Mouse (Mus musculus): ENCODE measurements around the gene Mpdz.

The Mpdz gene

DNA sequence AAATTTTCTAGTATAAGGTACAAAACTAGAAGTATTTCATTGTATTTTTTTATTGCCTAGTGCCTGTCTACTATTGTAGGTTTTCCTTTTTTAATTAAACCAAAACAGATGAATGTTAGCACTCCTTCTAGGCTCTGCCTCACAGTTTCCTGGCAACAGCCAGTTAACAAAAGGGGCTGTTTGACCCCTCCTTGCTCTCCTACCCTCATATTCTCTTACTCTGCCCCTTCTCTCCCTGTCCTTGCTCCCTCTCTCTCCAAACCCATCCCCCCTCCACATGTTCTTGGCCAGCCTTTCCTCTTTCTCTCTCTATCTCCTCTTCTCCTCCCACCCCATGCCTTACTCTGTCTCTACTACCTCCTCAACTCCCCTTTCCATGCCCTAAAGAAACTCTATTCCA lies 53.4 kb downstream of the Mpdz start:
- no peak for DNase-seq

DNA sequence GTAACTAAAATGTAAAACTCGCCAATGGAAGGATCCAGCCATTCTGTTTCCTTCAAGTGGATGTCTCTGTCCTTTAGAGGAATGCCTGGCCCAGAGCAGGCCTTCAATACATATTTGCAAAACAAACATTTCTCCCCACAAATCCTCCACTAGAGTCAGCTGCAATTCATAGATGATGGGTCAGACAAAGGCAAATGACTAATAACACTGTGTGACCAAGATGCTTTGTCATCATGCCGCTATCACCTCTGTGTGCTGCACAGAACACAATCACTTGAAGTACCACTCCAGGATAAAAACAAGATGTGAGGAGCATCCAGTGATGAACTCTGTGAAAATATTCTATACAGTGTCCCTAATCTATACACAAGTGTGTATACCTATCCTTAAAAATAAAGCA lies 55.0 kb downstream of the Mpdz start:
- no peak for DNase-seq

DNA sequence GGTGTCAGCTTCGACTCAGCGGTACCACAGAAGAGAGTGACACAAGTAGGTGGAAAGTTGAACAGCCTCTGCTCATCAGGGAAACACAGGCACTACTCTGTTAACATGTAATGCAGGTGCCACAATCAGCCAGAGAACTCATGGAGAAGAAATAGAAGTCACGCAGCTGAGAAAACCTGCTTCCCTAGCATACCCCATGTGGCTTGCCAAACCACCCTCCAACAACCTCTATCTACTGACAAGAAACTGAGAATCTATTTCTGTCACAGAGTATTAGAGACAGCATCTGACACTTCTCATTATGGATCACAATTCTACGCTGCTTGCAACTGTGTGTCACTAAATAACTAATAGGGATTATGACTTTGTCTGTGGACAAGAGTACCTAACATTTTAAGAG lies 70.3 kb downstream of the Mpdz start:
- DNase-seq = no peak

DNA sequence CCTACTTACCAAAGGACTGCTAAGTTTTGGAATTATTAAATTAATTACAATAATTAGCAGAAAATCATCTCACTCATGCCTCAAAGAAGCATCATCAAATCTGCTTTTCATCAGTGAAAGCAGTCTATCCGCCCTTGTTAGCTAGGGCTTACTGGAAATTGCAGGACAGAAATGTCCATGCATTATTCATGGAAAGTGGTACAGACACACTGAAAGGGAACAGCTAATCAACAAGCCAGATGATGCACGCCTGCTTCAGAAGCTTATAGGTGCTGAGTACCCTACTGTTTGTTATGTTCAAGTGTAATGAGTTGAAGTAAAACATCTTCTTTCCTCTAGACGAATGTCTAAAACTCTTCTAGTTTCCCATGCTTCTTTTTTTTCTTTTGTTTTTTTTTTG lies 91.2 kb downstream of the Mpdz start:
- DNase-seq = no peak

DNA sequence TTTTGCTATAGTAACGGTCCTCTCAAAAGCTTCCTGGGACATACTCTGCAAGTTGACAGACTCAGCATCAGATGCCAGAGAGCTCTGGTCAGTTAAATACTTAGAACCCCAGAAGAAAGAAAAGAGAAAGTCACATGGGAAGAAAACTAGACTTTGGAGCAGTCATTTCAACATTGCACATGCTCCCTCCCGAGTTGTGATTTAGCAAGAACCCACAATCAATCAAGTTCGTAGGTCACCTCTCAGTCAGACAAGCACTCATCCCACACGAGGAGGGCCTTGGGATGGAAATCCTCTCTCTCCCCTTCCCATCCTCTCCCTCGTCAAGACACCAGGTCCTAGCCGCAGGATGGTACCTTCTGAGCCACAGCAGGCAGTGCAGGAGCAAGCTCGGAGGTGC lies 94.0 kb downstream of the Mpdz start:
- no peak for DNase-seq

DNA sequence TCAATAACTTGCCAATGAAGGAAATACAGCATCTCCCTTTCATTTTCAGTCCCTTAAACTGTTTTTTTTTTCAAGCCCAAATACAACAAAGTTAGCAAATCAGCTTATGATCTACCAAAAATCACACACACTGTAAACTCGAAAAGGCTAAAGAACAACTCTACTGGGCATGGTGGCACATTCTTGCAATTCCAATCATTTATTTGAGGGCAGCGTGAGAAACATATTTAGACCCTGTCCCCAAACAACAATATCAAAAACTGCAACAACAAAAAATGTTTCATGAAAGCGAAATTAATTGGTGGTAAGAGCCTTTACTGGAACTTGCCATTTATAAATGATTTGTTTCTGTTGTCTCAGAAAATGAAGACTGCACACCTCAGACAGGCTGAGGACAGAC lies 97.5 kb downstream of the Mpdz start:
- DNase-seq = no peak

DNA sequence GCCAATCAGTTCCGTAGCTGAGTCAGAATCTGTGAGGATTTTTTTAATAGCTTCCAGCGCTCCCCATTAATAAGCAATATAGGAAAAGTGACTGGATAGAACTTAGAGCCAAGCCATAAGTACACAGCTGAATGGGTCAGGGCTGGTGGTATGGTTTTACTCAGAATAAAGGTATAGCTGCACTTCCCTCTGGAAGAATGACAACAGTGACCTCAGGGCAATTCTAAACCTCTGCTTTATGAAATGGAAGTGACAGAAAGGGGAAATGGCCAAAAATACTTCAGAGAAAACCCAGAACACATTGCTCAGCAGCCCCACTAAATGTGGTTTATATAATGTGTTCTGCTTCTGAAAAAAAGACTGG lies 109.0 kb downstream of the Mpdz start:
- DNase-seq = no peak

DNA sequence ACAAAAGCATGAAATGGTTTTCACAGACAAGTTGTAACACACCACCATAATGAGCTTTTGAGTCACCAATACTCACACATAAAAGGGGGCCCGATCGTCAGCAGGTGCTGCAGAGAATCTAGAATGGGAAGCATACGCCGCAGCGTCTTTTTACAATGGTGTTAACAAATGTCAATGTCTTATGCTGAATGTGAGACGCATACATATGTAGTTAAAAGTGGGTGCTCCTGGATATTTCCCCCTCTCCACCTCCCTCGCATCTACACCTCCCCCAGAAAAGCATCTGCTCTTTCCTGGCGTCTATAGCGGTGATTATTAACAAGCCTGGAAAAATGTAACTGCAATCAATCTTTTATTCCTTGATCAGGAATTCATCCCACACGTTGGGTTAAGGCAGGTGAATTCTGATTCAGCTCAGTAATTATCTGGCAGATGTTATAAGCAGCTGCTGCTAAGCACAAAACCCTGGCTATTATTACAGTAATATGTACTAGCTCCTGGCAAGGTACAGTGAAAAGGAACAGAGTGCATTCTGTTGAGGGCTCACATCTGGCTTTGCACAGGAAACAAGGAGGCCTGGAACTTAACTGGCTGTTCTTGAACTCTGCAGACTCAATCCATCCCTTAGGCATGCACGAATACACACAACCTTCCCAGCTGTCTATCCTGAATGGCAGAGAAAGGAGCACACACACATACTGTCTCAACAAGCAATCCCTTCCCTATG lies 109.6 kb downstream of the Mpdz start:
- DNase-seq = no peak

DNA sequence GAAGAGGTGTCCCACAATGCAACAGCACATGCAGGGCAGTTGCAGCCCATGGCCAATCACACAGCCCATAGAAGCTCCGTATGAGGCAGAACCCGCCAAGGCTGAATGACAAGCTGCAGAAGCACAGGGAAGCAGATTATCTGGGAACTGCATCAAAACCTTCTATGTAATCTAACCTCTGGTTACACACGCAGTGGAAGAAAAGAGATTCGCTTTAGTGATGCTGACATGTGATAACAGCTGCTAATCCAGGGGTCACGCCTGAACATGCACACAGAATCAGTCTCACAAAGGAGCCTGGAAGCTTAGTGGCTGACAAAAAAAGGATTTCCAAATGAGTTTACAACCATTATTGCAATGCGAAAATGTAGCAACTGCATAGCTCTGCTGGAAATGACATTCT lies 110.2 kb downstream of the Mpdz start:
- DNase-seq = no peak

DNA sequence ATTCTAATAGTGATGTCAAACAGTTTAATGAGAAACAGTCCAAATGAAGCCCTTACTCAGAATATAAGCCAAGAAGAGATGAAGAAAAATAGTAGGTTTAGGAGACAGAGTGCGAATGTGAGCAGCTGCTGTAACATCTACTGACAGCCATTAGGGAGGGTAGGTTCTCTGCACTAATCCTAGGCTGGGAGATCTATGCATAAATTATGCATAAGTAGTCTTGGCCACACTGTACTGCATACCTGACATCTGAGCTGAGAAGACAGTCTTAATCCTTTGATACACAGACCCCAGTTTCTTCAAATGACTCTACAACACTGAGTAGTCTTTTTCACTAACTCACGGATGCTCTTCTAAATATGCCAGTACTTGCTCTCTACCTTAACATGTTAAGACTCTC lies 114.9 kb downstream of the Mpdz start:
- DNase-seq = no peak

DNA sequence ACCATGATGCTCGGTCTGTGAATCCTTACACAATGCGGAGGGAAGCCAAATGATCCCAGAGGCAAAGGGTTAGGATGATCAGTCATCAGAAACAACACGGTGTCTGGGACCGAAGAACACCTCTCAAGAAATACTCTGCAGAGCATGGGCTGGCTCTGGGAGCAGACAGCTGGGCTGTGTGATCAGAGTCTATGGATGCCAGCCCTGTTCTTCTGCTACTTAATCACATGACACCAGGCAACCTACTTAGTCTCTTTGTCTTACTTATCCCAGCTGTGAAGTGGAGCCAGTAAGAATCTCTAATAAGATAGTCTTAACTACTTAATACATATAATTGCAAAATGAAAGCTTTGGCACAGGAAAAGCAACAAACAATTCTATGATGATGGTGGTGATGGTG lies 118.8 kb downstream of the Mpdz start:
- DNase-seq = no peak

DNA sequence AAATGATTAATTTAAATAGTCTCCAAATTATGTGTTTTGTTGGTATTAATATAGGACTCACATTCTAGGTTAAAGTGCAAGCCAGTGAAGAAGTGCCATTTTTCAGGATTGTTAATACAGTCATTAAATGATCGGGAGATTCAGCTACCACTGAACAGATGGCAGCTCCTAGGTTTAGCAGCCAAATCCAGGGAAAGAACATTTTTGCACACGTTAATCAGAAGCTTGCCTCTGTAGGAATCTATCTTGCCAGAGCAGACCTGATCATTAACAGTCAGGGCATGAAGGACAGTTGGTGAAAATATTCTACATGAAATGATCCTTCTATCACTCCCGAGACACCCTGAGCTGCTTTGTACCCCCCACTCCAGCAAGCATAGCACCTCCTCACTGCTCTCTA lies 120.4 kb downstream of the Mpdz start:
- no peak for DNase-seq

DNA sequence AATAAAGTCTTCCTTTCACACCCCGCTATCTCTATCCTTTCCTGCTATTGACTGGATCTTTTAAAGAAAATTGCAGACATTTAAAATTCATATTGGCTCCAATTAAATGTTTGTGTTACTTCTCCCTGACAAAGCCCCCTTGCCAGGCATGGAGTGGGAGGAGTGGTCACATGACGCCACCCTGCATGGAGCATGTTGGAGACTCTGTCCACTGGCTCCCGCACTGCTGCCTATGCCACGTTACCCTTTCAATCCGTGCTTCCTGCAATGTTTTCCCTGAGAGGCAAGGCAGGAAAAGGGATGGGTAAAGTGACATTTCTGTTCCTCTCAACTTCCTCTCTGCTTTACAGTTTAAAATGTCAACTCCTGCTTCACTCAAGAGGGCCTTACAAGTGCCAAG lies 128.0 kb downstream of the Mpdz start:
- peak; percentile 20 for DNase-seq

DNA sequence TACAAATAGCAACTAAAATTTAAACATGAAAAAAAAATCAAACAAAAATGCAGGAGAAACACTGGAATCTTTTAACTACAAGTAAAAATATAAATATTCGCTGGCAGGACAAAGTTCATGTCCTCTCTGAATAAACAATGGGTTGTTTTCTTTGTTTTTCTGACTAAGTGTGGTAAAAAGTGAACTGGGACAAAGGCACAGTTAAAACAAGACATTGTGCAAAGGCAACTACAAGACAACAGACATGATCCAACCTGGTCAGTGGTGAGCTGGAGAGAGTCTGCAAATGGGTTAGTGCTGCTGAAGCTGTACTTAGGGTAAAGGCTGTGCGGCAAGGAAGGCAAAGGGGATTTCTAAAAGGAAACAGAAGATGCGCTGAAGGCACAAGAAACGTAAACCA lies 129.4 kb downstream of the Mpdz start:
- DNase-seq = no peak

DNA sequence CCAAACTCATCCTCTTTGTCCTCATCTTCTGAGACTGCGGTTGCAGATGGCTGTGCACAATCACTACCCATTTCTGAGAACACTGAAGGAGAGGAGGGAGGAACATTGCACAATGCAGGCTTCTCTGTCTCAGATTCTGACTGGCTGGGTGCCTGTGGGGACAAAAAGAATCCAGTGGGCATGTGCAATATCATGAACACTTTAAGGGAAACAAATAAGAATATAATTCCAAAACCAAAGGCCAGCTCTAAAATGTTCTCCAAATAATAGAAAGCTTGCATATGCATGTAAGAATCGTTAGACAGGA lies 132.5 kb downstream of the Mpdz start:
- no peak for DNase-seq

DNA sequence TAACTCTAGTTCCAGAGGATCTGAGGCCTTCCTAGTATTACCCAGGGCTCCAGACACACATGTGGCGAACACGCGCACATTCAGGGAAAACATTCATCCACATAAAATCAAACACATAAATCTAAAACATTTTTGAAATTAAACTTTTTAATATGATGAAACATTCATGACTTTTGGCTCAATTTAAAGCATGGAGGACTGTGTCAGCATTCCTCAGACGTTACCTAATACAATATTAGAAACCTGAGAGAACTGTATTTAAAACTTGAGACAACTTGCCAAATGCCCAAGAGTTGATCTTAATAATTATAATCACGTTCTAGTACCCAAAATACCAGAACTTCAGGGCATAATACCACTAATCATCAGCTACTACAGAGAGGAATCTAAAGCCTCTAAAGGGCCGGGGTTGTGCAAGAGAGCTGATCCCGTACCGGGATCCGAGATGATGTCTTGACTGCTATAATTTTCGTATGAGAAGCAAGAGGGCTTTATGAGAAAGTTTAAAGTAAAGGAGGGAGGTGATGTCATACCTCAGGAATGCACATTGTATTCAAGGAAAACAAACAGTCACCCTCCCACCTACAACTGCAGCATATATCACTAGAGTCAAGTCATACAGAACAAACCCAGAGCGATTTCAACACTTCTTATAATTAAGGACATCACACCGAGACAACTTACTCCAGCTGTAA lies 133.0 kb downstream of the Mpdz start:
- no peak for DNase-seq

DNA sequence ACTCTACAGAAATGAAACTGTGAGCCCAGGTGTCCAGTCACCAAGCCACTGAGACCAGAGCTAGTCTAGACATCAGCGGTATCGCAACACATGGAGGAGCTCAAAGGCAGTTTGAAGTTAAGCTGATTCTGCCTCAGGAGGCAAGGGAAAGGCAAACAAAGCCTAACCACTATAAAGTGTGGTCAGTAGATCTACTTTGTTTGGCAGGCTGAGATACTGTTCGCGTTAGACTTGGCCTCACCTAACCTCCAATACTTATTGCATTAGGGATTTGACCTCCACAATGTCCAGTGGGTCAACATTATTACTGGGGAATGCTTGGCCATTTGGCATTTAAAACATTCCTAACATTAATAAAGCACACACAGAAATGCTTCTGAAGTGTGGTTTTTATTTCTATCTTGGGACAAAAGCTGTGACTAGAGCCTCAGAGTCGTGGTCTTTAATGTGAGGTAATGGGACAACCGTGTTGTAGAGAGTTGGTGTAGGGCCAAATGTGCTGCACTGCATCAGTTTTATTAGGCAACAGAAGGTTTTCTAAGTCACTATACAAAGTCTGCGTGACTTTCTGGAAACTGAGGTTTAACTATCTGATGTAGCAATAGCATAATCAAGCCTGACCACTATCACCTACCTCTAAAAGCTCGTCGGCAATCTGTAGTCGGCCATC lies 134.9 kb downstream of the Mpdz start:
- no peak for DNase-seq

DNA sequence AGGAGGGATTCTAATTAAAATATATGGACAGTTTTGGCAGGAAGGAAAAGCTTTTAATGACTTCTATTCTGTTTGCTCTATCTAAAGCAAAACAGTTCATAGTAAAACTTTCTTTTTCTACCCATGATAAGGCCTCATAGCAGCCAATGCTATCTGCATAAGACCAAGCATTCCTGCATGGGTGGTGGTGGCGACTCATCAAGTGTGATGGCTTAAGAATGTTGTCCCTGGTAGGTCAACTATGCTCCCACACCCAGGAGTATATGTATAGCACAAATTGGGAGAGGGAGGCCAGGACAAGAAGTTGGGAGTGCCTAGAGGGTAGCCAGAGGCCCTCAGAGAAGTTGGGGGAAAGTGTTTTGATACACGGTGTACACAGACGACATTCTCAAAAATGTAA lies 140.6 kb downstream of the Mpdz start:
- no peak for DNase-seq

DNA sequence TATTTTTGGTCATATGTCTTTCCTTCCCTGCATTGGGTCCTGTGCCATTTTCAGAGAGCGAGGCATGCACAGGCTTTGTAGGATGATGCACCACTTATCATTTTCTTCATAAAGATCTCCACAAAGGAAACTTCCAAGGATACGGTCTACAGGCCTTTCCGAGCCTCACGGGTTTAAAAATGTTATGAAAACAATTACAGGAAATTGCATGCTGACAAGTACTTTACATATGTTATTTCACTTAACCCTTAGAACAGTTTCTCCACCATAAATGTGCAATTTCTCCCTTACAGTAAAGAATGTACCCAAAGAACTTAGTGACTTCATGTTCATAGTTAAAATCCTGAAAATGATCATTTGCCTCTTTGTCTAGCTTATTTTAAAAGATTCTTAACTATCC lies 144.2 kb downstream of the Mpdz start:
- DNase-seq = no peak

DNA sequence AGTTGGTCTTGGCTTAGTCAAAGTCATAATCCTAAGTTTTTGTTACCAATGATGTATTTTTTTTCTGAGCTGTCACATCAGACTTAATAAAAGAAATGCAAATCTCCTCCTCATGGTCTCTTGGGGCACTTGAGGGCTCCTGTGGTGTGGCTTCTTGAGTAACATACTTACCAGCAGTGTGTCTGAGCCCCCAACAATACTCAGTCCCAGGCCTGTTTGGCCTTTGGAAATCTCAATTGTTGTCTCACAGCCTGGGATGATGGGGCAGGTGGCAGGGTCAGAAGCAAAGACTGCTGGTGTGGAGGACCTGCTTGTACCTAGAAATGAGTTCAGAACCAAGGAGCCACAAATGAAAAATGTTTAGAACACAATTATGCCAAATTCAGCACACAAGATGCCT lies 149.3 kb downstream of the Mpdz start:
- no peak for DNase-seq

DNA sequence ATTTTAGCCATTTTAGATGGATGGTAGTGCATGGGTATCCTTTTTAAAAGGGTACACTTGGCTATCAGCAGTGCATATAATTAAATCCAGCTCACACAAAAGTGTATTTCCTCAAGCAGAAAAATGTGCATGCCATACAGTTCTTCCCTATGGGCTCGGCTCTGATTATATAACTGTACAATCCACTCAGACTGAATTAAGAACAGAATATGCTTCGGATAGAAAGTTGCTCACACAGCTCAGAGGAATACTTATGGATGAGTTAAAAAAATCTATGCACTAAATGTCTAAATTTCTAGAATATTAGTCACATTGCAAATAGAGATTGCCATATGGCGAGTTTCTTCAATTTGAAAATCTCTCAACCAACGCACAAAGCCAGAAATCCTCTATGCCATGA lies 157.1 kb downstream of the Mpdz start:
- DNase-seq = no peak

DNA sequence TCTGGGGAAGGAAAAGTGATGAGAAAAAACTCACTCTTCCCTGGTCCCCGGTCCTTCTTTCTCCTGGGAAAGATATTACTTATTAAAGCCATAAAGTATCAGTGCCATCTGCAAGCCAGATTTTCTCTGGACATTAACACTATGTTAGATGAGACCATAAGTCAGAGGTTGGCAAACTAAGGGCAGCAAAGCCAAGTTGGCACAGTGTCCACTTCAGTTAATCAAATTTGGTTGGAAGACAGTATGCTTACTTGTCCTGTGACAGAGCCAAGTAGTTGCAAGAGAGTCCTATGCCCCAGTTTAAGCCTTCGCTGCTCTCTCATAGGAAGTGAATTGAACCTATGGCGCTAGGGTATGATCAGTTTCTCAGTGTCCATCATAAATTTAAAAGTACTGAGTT lies 159.0 kb downstream of the Mpdz start:
- no peak for DNase-seq

DNA sequence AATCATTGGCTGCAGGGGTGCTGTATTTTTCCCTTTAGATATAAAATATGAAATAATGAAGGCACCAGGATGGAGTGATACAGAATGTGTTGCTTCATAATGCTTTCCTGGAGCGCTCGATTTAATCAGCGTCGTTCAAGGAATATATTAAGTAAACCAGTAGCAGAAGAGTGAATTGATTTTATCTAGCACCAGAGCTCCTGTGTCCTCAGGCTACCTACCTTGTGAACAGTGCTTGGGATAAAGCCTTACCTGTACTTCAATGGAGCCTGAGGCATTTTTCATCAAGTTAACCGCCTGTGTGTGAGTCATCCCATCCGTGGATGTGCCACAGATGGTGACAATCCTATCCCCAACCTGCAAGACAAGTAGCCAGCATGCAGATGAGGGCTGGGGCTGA lies 159.5 kb downstream of the Mpdz start:
- no peak for DNase-seq

DNA sequence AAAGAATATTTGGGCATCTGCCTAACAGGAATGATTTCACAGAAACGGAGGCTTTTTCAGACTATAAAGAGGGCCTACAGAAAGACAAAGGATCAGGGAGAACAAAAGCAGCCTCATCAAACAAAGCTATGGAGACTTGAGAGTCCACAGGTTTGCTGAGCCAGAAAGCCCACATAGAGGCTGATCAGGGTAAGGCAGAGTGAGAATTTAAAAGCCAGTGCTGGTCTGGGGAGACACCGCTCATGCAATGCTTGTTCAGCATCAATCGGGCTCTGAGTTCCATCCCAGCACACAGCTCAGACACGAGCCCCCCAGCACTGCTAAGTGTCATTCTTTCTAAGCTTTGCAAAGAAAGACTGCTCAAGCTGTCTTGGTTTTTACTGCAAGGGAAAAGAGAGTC lies 162.5 kb downstream of the Mpdz start:
- DNase-seq = no peak

DNA sequence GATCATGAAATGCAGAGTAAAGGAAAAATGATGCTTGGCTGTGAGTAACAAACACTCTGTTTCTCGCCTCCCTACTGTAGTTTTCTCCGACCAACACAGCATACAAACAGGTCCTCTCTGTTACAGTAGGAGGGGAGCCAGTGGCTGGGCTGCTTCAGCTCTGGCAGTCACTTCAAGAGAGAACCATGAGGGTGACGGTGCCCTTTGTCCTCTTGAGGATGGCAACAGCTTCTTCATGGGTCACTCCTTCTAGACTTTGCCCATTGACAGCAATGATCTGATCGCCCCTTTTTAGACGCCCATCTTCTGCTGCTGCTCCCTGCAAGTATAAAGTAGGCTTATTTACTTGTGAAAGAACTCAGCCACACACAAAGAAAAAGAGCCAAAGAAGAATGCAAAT lies 163.2 kb downstream of the Mpdz start:
- DNase-seq = peak; percentile 52

Data from kidney, postnatal 10 days (tissue).